Mouse (Mus musculus) CH12.LX (cell line): Measurements from ENCODE around the gene Angel1.

Experiments used
- CTCF ChIP-seq, 2 experiments: IDR thresholded peaks in 1 of 2; conservative IDR thresholded peaks in 1 of 2; 2 replicates each; pipeline ENCODE4 v1.5.1; 2011 to 2012; ENCODE audit warnings: low read depth in 2 of 2, low read length in 2 of 2, improper control_type of control experiment in 1 of 2, inconsistent platforms in 1 of 2, mild to moderate bottlenecking in 1 of 2, moderate library complexity in 1 of 2
- EP300 ChIP-seq: IDR thresholded peaks from 2 replicates; pipeline ENCODE4 v1.6.1; 2011; ENCODE audit warnings: low read length, improper control_type of control experiment
- GABPA ChIP-seq: IDR thresholded peaks from 2 replicates; pipeline ENCODE4 v1.6.1; 2012; ENCODE audit warnings: low read depth, low read length, improper control_type of control experiment, inconsistent platforms; ENCODE audit not compliant: insufficient replicate concordance
- MXI1 ChIP-seq: IDR thresholded peaks from 2 replicates; pipeline ENCODE4 v1.6.1; 2011; ENCODE audit warnings: mild to moderate bottlenecking, low read depth, low read length, improper control_type of control experiment
- NELFE ChIP-seq: IDR thresholded peaks from 2 replicates; pipeline ENCODE4 v1.6.1; 2011; ENCODE audit warnings: low read depth, low read length, improper control_type of control experiment
- POLR2A ChIP-seq: IDR thresholded peaks from 2 replicates; pipeline ENCODE4 v1.6.1; 2011; ENCODE audit warnings: low read depth, mild to moderate bottlenecking, improper control_type of control experiment, low read length
- POLR2AphosphoS2 ChIP-seq: IDR thresholded peaks from 2 replicates; pipeline ENCODE4 v1.6.1; 2011; ENCODE audit warnings: low read depth, low read length, improper control_type of control experiment
- RCOR1 ChIP-seq: conservative IDR thresholded peaks from 2 replicates; pipeline ENCODE4 v1.6.1; 2012; ENCODE audit warnings: low read depth, mild to moderate bottlenecking, inconsistent platforms, low read length, improper control_type of control experiment
- SMC3 ChIP-seq: IDR thresholded peaks from 2 replicates; pipeline ENCODE4 v1.6.1; 2011; ENCODE audit warnings: low read depth, low read length, improper control_type of control experiment
- TBP ChIP-seq: conservative IDR thresholded peaks from 2 replicates; pipeline ENCODE4 v1.6.1; 2011; ENCODE audit warnings: low read depth, low read length, improper control_type of control experiment
- UBTF ChIP-seq: IDR thresholded peaks from 2 replicates; pipeline ENCODE4 v1.6.1; 2012; ENCODE audit warnings: low read depth, mild to moderate bottlenecking, inconsistent platforms, low read length, improper control_type of control experiment, moderate library complexity
- USF2 ChIP-seq: conservative IDR thresholded peaks from 2 replicates; pipeline ENCODE4 v1.6.1; 2011; ENCODE audit warnings: low read depth, low read length, improper control_type of control experiment
- ZC3H11A ChIP-seq: IDR thresholded peaks from 2 replicates; pipeline ENCODE4 v1.6.1; 2012; ENCODE audit warnings: low read depth, mild to moderate bottlenecking, inconsistent platforms, low read length, improper control_type of control experiment
- ZNF384 ChIP-seq: IDR thresholded peaks from 2 replicates; pipeline ENCODE4 v1.6.1; 2012; ENCODE audit warnings: low read depth, low read length, improper control_type of control experiment, inconsistent platforms

DNA sequence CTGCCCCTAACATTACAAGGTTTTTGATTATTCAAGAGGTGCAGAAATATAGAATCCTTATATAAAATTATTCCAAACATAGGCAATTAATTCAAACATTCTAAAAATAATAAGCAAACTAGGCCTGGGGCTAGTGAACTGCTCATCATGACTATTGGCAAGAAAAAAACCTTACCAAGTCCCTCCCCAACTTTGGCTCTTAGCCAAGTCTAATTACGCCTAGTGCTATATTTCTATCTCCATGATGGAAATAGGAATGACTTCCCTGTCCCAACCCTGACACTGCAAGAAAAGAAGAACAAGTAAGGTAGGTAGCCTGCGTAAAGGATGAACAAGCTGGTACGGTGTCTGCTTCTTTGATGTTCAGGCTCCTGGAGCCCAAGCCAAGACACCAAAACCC, 23.6 kb downstream of the Angel1 start:
- no peak for TF ChIP-seq ZC3H11A
- no peak for TF ChIP-seq MXI1
- no peak for TF ChIP-seq RCOR1
- no peak for TF ChIP-seq SMC3
- TF ChIP-seq NELFE: no peak
- TF ChIP-seq CTCF (conservative IDR thresholded peaks at IDR 0.05 in 1 of 2, IDR thresholded peaks at IDR 0.05 in 1 of 2; ENCODE audit: low read depth in 2 of 2, low read length in 2 of 2): no peak
- TF ChIP-seq POLR2A: no peak
- TF ChIP-seq UBTF: no peak
- no peak for TF ChIP-seq TBP
- TF ChIP-seq EP300: no peak
- TF ChIP-seq GABPA: no peak
- TF ChIP-seq ZNF384: no peak
- no peak for TF ChIP-seq USF2
- TF ChIP-seq POLR2AphosphoS2: no peak
